Mouse (Mus musculus) liver, embryonic 14.5 days (tissue): ENCODE results near the gene Col1a2. TPM values are rescaled to one million over a fixed set of nuclear protein-coding genes. Genes with fewer than 3 reads are reported as not detected.

ENCODE experiments used
- ATAC-seq: fragments of 200-750 bp; cut with Nextera tagmentation; 2 replicates; pipeline ENCODE4 v1.8.0; 2017; ENCODE audit warnings: moderate number of reproducible peaks, mild to moderate bottlenecking, moderate library complexity; ENCODE audit not compliant: insufficient read depth
- DNase-seq, 3 experiments: peaks; one replicate each; pipeline ENCODE4 v3.0.0-alpha.2; 2012 to 2013; ENCODE audit warnings: low read depth in 3 of 3, low spot score in 3 of 3
- H3K27ac ChIP-seq: fragments of 300-500 bp; sonication (generic); 2 replicates; pipeline ENCODE4 v1.5.1; 2014; ENCODE audit warnings: moderate library complexity, mild to moderate bottlenecking, control low read depth, inconsistent platforms
- H3K27me3 ChIP-seq: fragments of 300-500 bp; sonication (generic); 2 replicates; pipeline ENCODE4 v1.6.1; 2014; ENCODE audit warnings: mild to moderate bottlenecking, low read length, moderate library complexity; ENCODE audit not compliant: control insufficient read depth, insufficient read depth
- H3K36me3 ChIP-seq: fragments of 300-500 bp; sonication (generic); replicated peaks from 2 replicates; pipeline ENCODE4 v1.6.1; 2014; ENCODE audit warnings: low read depth; ENCODE audit not compliant: control insufficient read depth, insufficient read depth
- H3K4me1 ChIP-seq, 2 experiments: fragments of 200-500 bp in 1 of 2; fragments of 300-500 bp in 1 of 2; sonication (generic) in 1 of 2; replicated peaks; 2 replicates each; pipeline ENCODE4 v1.6.1; 2012 to 2014; ENCODE audit warnings: antibody characterized with exemption in 1 of 2, inconsistent platforms in 1 of 2, low read length in 1 of 2; ENCODE audit not compliant: control insufficient read depth in 2 of 2, insufficient read depth in 2 of 2
- H3K4me2 ChIP-seq: fragments of 300-500 bp; sonication (generic); 2 replicates; pipeline ENCODE4 v1.6.1; 2014; ENCODE audit warnings: low read depth, mild to moderate bottlenecking, control low read depth, moderate library complexity
- H3K4me3 ChIP-seq, 2 experiments: fragments of 200-500 bp in 1 of 2; fragments of 300-500 bp in 1 of 2; sonication (generic) in 1 of 2; 2 replicates each; pipeline ENCODE4 v1.5.1; 2012 to 2014; ENCODE audit warnings: low read depth in 2 of 2, low read length in 2 of 2, mild to moderate bottlenecking in 2 of 2, control low read depth in 1 of 2, inconsistent platforms in 1 of 2, moderate library complexity in 1 of 2; ENCODE audit not compliant: insufficient read depth in 1 of 2
- H3K9ac ChIP-seq: fragments of 300-500 bp; sonication (generic); replicated peaks from 2 replicates; pipeline ENCODE4 v1.6.1; 2014; ENCODE audit warnings: mild to moderate bottlenecking, control low read depth, moderate library complexity
- H3K9me3 ChIP-seq: fragments of 300-500 bp; sonication (generic); 2 replicates; pipeline ENCODE4 v1.6.1; 2016; ENCODE audit warnings: low read length, mixed read lengths; ENCODE audit not compliant: control insufficient read depth
- CTCF ChIP-seq: IDR thresholded peaks from 2 replicates; pipeline ENCODE4 v1.5.1; 2016; ENCODE audit warnings: antibody characterized with exemption, low read depth, control low read depth
- EP300 ChIP-seq: IDR thresholded peaks from 2 replicates; pipeline ENCODE4 v1.6.1; 2016; ENCODE audit warnings: antibody characterized with exemption, low read depth
- WGBS: fragments of 180-500 bp; shearing (Covaris S2); extraction: QIAGEN DNeasy Blood & Tissue Kit; methylation state at CpG from one replicate; pipeline ENCODE4 v1.1.7; 2014; ENCODE audit not compliant: insufficient replicate concordance; 5-methylcytosine and 5-hydroxymethylcytosine counted together
- polyA plus RNA-seq, 2 experiments: library from polyadenylated mRNA; depleted of rRNA in 1 of 2; stranded (reverse) in 1 of 2; unstranded in 1 of 2; fragments of >200 nt; fragmentation: Nextera tagmentation in 1 of 2; extraction: Ambion mirVana in 1 of 2; gene quantifications; 2 replicates each; pipeline versions ENCODE4 v1.2.1 to v1.2.3; 2012 to 2014

The Col1a2 gene
- polyA plus RNA-seq, 2 experiments = 16.2 to 22.8 TPM

GRCm38 (mm10) chr6:4557678-4558077 lies 53.1 kb downstream of the Col1a2 start:
- 14% methylated on average over 7 of the region's 7 CpGs for WGBS
- no peaks in the 10 kb centered on the region for H3K36me3 ChIP-seq
- no peaks in the 10 kb centered on the region for H3K27me3 ChIP-seq
- no peak overlapping the region for H3K27ac ChIP-seq
- DNase-seq = no peak
- no peak for ATAC-seq
- peak; percentile 69 for TF ChIP-seq CTCF
- TF ChIP-seq EP300 = no peak
- H3K9ac ChIP-seq = no peak overlapping the region
- no peak overlapping the region for H3K4me2 ChIP-seq
- no peaks in the 10 kb centered on the region for H3K9me3 ChIP-seq
- no peak overlapping the region for H3K4me3 ChIP-seq
- H3K4me1 ChIP-seq = peaks cover 0 to 6% of the 10 kb centered on the region in 2 experiments; a peak in 1 of 4 replicates

DNA sequence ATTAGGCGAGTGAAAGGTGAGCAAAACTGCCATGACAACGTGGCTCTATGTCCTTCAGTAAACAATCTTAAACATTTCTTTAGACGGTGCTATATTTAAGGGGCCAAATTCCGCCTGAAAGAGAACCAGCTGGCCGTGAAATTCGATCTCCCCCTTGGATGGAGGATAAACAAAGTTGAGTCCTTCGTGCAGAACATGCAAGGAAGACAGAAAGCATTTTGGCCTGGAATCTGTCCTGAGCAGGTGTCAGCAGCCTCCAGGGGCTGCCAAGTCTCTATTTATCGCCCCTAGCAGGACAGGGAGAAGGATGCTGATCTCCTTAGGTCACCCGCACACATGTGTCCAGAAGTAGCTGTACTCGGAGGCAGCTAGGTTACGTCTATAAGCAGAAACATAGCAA lies 56.5 kb downstream of the Col1a2 start:
- Histone ChIP-seq H3K36me3 (no peaks in the 10 kb centered on the region), H3K4me3 (no peak overlapping the region), H3K9me3 (no peaks in the 10 kb centered on the region), H3K9ac (no peak overlapping the region), H3K4me2 (no peak overlapping the region), H3K27me3 (no peaks in the 10 kb centered on the region), H3K4me1 (peaks cover 0 to 6% of the 10 kb centered on the region in 2 experiments; a peak in 1 of 4 replicates), H3K27ac (no peak overlapping the region)
- no peak for DNase-seq
- 48% methylated on average over 11 of the region's 11 CpGs for WGBS
- no peak for TF ChIP-seq CTCF
- TF ChIP-seq EP300 = no peak
- ATAC-seq = no peak

- Histone ChIP-seq H3K27me3 (no peaks in the 10 kb centered on the region), H3K36me3 (no peaks in the 10 kb centered on the region), H3K4me1 (peaks cover 0 to 6% of the 10 kb centered on the region in 2 experiments; a peak in 1 of 4 replicates), H3K4me3 (no peak overlapping the region), H3K9ac (no peak overlapping the region), H3K4me2 (no peak overlapping the region), H3K27ac (no peak overlapping the region), H3K9me3 (no peaks in the 10 kb centered on the region)
- no peak for TF ChIP-seq CTCF
- no peak for TF ChIP-seq EP300
- ATAC-seq (no peak), DNase-seq (no peak)
These were observed 57.0 kb downstream of the Col1a2 start for GRCm38 (mm10) chr6:4561621-4562020.

- DNase-seq = no peak
- no peak for ATAC-seq
- no peaks in the 10 kb centered on the region for H3K27me3 ChIP-seq
- H3K36me3 ChIP-seq = no peaks in the 10 kb centered on the region
- no peak overlapping the region for H3K4me2 ChIP-seq
- H3K9me3 ChIP-seq = no peaks in the 10 kb centered on the region
- no peak overlapping the region for H3K27ac ChIP-seq
- no peak overlapping the region for H3K4me3 ChIP-seq
- WGBS = 36% methylated on average over 1 of the region's 1 CpGs
- no peak overlapping the region for H3K9ac ChIP-seq
- TF ChIP-seq CTCF = no peak
- TF ChIP-seq EP300 = no peak
- peaks cover 0 to 6% of the 10 kb centered on the region in 2 experiments; a peak in 1 of 4 replicates for H3K4me1 ChIP-seq
These were observed 57.8 kb downstream of the Col1a2 start for GRCm38 (mm10) chr6:4562401-4562800.

DNA sequence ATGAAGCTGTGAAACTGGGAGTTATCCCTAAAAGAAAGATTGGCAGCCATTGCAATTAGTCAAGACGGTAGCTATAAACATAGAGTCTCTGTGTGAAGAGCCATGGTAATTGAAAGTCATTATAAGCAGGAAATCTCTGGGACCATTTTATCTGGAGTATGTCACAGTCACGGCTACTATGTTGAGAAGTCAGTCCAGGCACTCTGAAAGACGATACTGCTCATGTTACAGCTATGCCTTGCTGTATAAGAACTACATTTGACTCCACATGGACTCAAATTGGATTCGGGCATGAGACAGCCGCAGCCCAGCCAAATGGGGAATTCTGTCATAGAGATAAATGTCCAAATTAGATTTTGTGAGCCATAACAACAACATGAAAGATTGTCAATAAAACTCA lies 58.9 kb downstream of the Col1a2 start:
- no peak overlapping the region for H3K4me2 ChIP-seq
- WGBS = 63% methylated on average over 5 of the region's 5 CpGs
- no peak for ATAC-seq

More for the DNA sequence above, 58.9 kb downstream of the Col1a2 start:
- TF ChIP-seq EP300 = no peak
- no peak for TF ChIP-seq CTCF
- H3K36me3 ChIP-seq = no peaks in the 10 kb centered on the region
- H3K4me3 ChIP-seq = no peak overlapping the region
- no peak overlapping the region for H3K27ac ChIP-seq
- H3K9ac ChIP-seq = no peak overlapping the region
- no peaks in the 10 kb centered on the region for H3K27me3 ChIP-seq
- no peak for DNase-seq
- H3K9me3 ChIP-seq = no peaks in the 10 kb centered on the region
- H3K4me1 ChIP-seq = 0 out of 4 replicates have a peak, but pooled peaks cover 0 to 2% of the 10 kb centered on the region in 2 experiments
